Mouse (Mus musculus) stomach, embryonic 14.5 days (tissue): ENCODE results near the gene Krt84. TPM values are rescaled to one million over a fixed set of nuclear protein-coding genes. Genes with fewer than 3 reads are reported as not detected.
"Not testable (repeated sequence)": the region's sequence is repeated elsewhere in the genome, so short reads cannot be mapped to it uniquely, and the experiment has no call there.

Source experiments
- ATAC-seq: fragments of 200-750 bp; cut with Nextera tagmentation; 2 replicates; pipeline ENCODE4 v1.8.0; 2017; ENCODE audit warnings: low read depth, moderate TSS enrichment; ENCODE audit not compliant: insufficient number of reproducible peaks, insufficient read depth, low FRiP score
- H3K27ac ChIP-seq: fragments of 300-500 bp; sonication (generic); 2 replicates; pipeline ENCODE4 v1.5.1; 2014; ENCODE audit warnings: mild to moderate bottlenecking, low read length, moderate library complexity, mixed read lengths
- H3K27me3 ChIP-seq: fragments of 300-500 bp; sonication (generic); 2 replicates; pipeline ENCODE4 v1.6.1; 2014; ENCODE audit warnings: low read length, control low read depth, mixed read lengths; ENCODE audit not compliant: control insufficient read depth, insufficient read depth
- H3K36me3 ChIP-seq: fragments of 300-500 bp; sonication (generic); 2 replicates; pipeline ENCODE4 v1.6.1; 2014; ENCODE audit warnings: mild to moderate bottlenecking, control low read depth, low read length, moderate library complexity, mixed read lengths; ENCODE audit not compliant: control insufficient read depth, insufficient read depth
- H3K4me1 ChIP-seq: fragments of 300-500 bp; sonication (generic); 2 replicates; pipeline ENCODE4 v1.6.1; 2014; ENCODE audit warnings: low read length, control low read depth, mixed read lengths; ENCODE audit not compliant: control insufficient read depth, insufficient read depth
- H3K4me2 ChIP-seq: fragments of 300-500 bp; sonication (generic); replicated peaks from 2 replicates; pipeline ENCODE4 v1.6.1; 2014; ENCODE audit warnings: low read depth, low read length, control low read depth
- H3K4me3 ChIP-seq: fragments of 300-500 bp; sonication (generic); 2 replicates; pipeline ENCODE4 v1.5.1; 2014; ENCODE audit warnings: low read depth, low read length, control low read depth
- H3K9ac ChIP-seq: fragments of 300-500 bp; sonication (generic); replicated peaks from 2 replicates; pipeline ENCODE4 v1.6.1; 2014; ENCODE audit warnings: low read depth, mild to moderate bottlenecking, control low read depth, low read length, moderate library complexity, mixed read lengths
- H3K9me3 ChIP-seq: fragments of 300-500 bp; sonication (generic); 2 replicates; pipeline ENCODE4 v1.6.1; 2016; ENCODE audit warnings: low read depth, low read length, control low read depth; ENCODE audit not compliant: control insufficient read depth
- WGBS: fragments of 180-500 bp; shearing (Covaris S2); extraction: QIAGEN DNeasy Blood & Tissue Kit; methylation state at CpG from one replicate; pipeline ENCODE4 v1.1.7; 2014; 5-methylcytosine and 5-hydroxymethylcytosine counted together
- polyA plus RNA-seq: library from polyadenylated mRNA; unstranded; fragments of >200 nt; fragmentation: Nextera tagmentation; extraction: Ambion mirVana; gene quantifications from 2 replicates; pipeline ENCODE4 v1.2.1, GENCODE M21; 2014

Gene Krt84
- polyA plus RNA-seq, 1 experiment from 2014 or later = not detected

- no peaks in the 10 kb centered on the region for H3K9me3 ChIP-seq
- no peak overlapping the region for H3K4me3 ChIP-seq
- WGBS = 20% methylated on average over 2 of the region's 2 CpGs
- H3K27me3 ChIP-seq = no peaks in the 10 kb centered on the region
- no peak for ATAC-seq
- H3K9ac ChIP-seq = no peak overlapping the region
- no peaks in the 10 kb centered on the region for H3K4me1 ChIP-seq
- H3K36me3 ChIP-seq = no peaks in the 10 kb centered on the region
- H3K27ac ChIP-seq = no peak overlapping the region
- H3K4me2 ChIP-seq = no peak overlapping the region
Observed at GRCm38 (mm10) chr15:101519792-101520191, 12.8 kb downstream of the Krt84 start.

- H3K9me3 ChIP-seq, H3K27me3 ChIP-seq, H3K4me2 ChIP-seq, ATAC-seq, H3K4me3 ChIP-seq, H3K4me1 ChIP-seq, H3K9ac ChIP-seq, H3K36me3 ChIP-seq, H3K27ac ChIP-seq: not testable (repeated sequence)
- 71% methylated on average over 2 of the region's 2 CpGs for WGBS
Observed at GRCm38 (mm10) chr15:101517161-101517560, 15.5 kb downstream of the Krt84 start, which contains the start of gene Gm49425. Gm49425 (minus strand) TSS chr15:101517261.

- H3K9ac ChIP-seq = no peak overlapping the region
- H3K4me1 ChIP-seq = no peaks in the 10 kb centered on the region
- H3K27ac ChIP-seq = no peak overlapping the region
- H3K4me3 ChIP-seq = no peak overlapping the region
- H3K4me2 ChIP-seq = no peak overlapping the region
- WGBS = 42% methylated on average over 9 of the region's 9 CpGs
- ATAC-seq = no peak
- no peaks in the 10 kb centered on the region for H3K36me3 ChIP-seq
- no peaks in the 10 kb centered on the region for H3K9me3 ChIP-seq
- no peaks in the 10 kb centered on the region for H3K27me3 ChIP-seq
Observed at GRCm38 (mm10) chr15:101508247-101508646, 24.4 kb downstream of the Krt84 start.

DNA sequence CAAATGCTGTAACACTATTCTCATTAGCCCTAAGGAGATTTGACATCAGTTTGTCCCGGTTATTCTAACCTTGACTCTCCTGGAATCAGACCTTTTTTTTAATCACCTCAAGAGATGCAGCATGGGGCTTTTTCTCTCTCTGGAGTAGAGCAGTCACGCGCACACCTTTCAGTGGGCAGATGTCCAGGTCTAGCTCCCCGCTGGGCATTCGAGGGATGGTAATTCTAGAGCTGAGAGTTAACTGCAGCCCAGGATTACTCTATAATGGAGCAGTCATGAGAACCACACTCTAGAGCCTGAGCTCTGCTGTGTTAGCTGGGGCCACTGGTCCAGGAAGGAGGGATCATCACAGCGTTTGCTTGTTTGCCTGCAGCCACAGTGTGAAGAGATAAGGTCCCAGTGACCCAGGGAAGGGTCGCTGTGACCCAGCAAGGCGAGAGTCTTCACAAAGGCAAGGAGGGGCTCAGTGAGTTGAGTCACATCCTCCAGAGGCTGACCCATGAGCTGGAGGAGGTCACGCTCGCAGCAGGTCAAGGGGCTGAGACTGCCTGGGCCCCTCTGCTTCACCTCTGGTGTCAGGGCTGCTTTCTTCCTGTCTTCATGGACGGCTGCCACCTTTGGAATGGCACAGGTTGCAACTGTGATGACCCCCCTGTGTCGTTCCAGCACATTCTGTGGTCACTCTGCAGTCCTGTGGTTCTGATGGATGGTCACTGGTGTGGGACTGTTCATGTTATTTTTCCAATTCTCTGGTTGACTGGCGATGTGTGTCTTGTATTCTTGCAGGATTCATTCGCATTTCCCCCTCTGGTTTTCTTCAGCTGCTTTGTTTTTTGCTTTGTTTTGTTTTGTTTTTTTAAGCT is 25.5 kb downstream of the Krt84 start:
- no peaks in the 10 kb centered on the region for H3K9me3 ChIP-seq

DNA sequence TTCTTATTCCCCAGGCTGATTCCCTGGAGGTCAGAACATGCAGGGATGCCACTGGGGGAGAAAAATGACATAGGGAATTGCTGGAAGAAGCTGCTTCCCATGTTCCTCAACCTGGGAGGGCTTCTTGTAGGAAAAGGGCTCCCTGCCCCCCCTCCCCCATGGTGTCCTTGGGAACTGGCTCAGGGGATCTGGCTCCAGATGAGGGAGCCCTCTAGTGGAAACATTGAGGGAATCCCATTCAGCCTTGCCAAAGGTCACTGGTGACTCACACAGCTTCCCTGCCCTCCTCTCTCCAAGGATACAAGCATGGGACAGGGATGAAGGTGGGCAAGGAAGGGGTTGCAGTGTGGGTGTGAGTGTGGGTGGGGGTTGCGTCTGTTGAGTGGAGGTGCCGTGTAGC is 35.4 kb downstream of the Krt84 start:
- ATAC-seq = no peak
- Histone ChIP-seq H3K36me3 (no peaks in the 10 kb centered on the region), H3K4me2 (no peak overlapping the region), H3K4me1 (peaks cover 5% of the 10 kb centered on the region), H3K27me3 (no peaks in the 10 kb centered on the region), H3K27ac (no peak overlapping the region), H3K9me3 (no peaks in the 10 kb centered on the region), H3K4me3 (no peak overlapping the region), H3K9ac (no peak overlapping the region)
- WGBS = 55% methylated on average over 2 of the region's 2 CpGs

More for the DNA sequence above, 25.5 kb downstream of the Krt84 start:
- H3K27ac ChIP-seq = no peak overlapping the region
- H3K9ac ChIP-seq = no peak overlapping the region
- H3K4me2 ChIP-seq = no peak overlapping the region
- no peaks in the 10 kb centered on the region for H3K27me3 ChIP-seq
- no peak overlapping the region for H3K4me3 ChIP-seq
- no peak for ATAC-seq
- H3K4me1 ChIP-seq = no peaks in the 10 kb centered on the region
- 46% methylated on average over 14 of the region's 14 CpGs for WGBS
- no peaks in the 10 kb centered on the region for H3K36me3 ChIP-seq

GRCm38 (mm10) chr15:101495266-101495665 is 37.4 kb downstream of the Krt84 start:
- Histone ChIP-seq H3K9me3 (no peaks in the 10 kb centered on the region), H3K4me1 (peaks cover 5% of the 10 kb centered on the region), H3K4me3 (no peak overlapping the region), H3K27ac (no peak overlapping the region), H3K36me3 (no peaks in the 10 kb centered on the region), H3K4me2 (no peak overlapping the region), H3K9ac (no peak overlapping the region), H3K27me3 (no peaks in the 10 kb centered on the region)
- 76% methylated on average over 8 of the region's 8 CpGs for WGBS
- ATAC-seq = no peak

DNA sequence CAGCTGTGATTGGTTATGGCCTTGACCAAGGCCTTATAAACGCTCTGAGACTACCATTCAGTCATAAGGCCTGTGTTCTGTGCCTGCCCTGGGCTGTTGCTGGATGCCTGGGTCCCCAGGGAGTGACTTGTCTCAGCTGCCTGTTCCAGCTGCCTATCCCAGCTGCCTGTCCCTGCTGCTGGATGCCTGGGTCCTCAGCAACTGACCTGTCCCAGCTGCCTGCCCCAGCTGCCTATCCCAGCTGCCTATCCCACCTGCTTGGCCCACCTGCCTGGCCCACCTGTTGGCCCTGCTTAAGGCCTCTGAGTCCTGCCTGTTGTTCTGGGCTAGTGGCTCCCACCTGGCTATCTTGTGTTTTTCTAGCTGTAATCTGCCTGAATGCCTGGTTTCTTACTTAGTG is 38.4 kb downstream of the Krt84 start:
- Histone ChIP-seq H3K4me2 (no peak overlapping the region), H3K4me1 (peaks cover 5% of the 10 kb centered on the region), H3K36me3 (no peaks in the 10 kb centered on the region), H3K9me3 (no peaks in the 10 kb centered on the region), H3K9ac (no peak overlapping the region), H3K27me3 (no peaks in the 10 kb centered on the region), H3K4me3 (no peak overlapping the region), H3K27ac (no peak overlapping the region)
- 69% methylated on average over 1 of the region's 1 CpGs for WGBS
- ATAC-seq = no peak

DNA sequence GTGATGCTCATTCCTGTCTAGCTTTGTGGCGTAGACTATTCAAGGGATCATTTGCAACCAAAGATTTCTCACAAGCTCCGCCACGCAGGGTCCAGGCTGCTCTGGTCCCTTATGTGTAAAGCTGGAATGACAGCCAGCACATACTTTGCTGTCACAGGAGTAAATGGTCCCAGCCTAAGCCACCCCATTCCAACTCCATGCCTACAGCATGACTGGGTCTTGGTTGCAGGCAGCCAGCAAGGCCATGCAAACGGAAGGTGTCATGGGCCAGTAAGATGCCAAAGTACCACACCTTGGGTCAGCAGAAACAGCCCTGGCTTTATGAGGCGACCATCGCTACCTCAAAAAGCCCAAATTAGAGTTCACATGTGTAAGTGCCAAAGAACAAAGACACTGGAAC is 38.9 kb downstream of the Krt84 start:
- no peak for ATAC-seq
- Histone ChIP-seq H3K27ac (no peak overlapping the region), H3K27me3 (no peaks in the 10 kb centered on the region), H3K4me3 (no peak overlapping the region), H3K9me3 (no peaks in the 10 kb centered on the region), H3K36me3 (no peaks in the 10 kb centered on the region), H3K4me2 (no peak overlapping the region), H3K4me1 (peaks cover 5% of the 10 kb centered on the region), H3K9ac (no peak overlapping the region)
- 95% methylated on average over 6 of the region's 6 CpGs for WGBS

- peaks cover 5% of the 10 kb centered on the region for H3K4me1 ChIP-seq
- 37% methylated on average over 8 of the region's 8 CpGs for WGBS
- ATAC-seq = no peak
Observed at GRCm38 (mm10) chr15:101492718-101493117, 39.9 kb downstream of the Krt84 start.

More at GRCm38 (mm10) chr15:101492718-101493117, 39.9 kb downstream of the Krt84 start:
- Histone ChIP-seq H3K27me3 (no peaks in the 10 kb centered on the region), H3K9ac (no peak overlapping the region), H3K27ac (no peak overlapping the region), H3K4me3 (no peak overlapping the region), H3K4me2 (no peak overlapping the region), H3K36me3 (no peaks in the 10 kb centered on the region), H3K9me3 (no peaks in the 10 kb centered on the region)
